Mouse (Mus musculus): ENCODE data around the gene Tlk2. TPM values are rescaled to one million over a fixed set of nuclear protein-coding genes. Genes with fewer than 3 reads are reported as not detected.
A peak's percentile ranks its signal among the peaks of the same experiment; 100 is the strongest.

The Tlk2 gene
- polyA plus RNA-seq, 1 experiment from 2014 or later, result 15.9 TPM

GRCm38 (mm10) chr11:105270155-105270554 is 91.5 kb downstream of the Tlk2 start:
- no peaks in the 10 kb centered on the region for H3K27me3 ChIP-seq (replicated peaks)

GRCm38 (mm10) chr11:105280456-105280855 is 101.8 kb downstream of the Tlk2 start:
- H3K36me3 ChIP-seq, result peaks cover 98% of the 10 kb centered on the region
- ATAC-seq, result no peak
- no peak overlapping the region for H3K27ac ChIP-seq
- H3K4me2 ChIP-seq, result no peak overlapping the region
- H3K4me3 ChIP-seq, result no peak overlapping the region
- no peaks in the 10 kb centered on the region for H3K4me1 ChIP-seq
- no peak overlapping the region for H3K9ac ChIP-seq
- 78% methylated on average over 6 of the region's 6 CpGs for WGBS (ENCODE audit: insufficient replicate concordance)
- H3K27me3 ChIP-seq (replicated peaks), result no peaks in the 10 kb centered on the region
- H3K9me3 ChIP-seq (replicated peaks), result no peaks in the 10 kb centered on the region

More at GRCm38 (mm10) chr11:105270155-105270554, 91.5 kb downstream of the Tlk2 start:
- H3K4me2 ChIP-seq, result no peak overlapping the region
- H3K36me3 ChIP-seq, result peaks cover 90% of the 10 kb centered on the region
- H3K4me1 ChIP-seq, result no peaks in the 10 kb centered on the region
- no peak overlapping the region for H3K4me3 ChIP-seq
- H3K9ac ChIP-seq, result no peak overlapping the region
- WGBS (ENCODE audit: insufficient replicate concordance), result 11% methylated on average over 2 of the region's 2 CpGs
- H3K9me3 ChIP-seq (replicated peaks), result no peaks in the 10 kb centered on the region
- ATAC-seq, result no peak
- H3K27ac ChIP-seq, result no peak overlapping the region

DNA sequence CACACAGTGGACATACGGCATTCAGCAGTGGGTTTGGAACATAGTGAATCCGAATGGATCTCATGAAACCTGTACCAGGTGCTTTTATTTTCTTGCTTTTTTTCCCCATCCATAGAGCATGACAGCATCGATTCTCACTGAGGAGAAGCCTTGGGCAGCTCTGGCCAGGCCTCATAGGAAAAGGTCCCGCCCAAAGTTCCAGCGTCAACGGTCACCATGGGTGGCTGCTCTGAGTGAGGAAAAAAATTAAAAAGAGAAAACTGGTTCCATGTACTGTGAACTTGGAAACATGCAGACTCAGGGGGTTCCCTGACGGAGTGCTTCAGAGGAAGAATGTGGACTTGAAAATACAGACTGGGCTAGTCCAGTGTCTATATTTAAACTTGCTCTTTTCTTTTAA is 102.7 kb downstream of the Tlk2 start:
- WGBS (ENCODE audit: insufficient replicate concordance), result 91% methylated on average over 7 of the region's 7 CpGs
- peaks cover 97% of the 10 kb centered on the region for H3K36me3 ChIP-seq

DNA sequence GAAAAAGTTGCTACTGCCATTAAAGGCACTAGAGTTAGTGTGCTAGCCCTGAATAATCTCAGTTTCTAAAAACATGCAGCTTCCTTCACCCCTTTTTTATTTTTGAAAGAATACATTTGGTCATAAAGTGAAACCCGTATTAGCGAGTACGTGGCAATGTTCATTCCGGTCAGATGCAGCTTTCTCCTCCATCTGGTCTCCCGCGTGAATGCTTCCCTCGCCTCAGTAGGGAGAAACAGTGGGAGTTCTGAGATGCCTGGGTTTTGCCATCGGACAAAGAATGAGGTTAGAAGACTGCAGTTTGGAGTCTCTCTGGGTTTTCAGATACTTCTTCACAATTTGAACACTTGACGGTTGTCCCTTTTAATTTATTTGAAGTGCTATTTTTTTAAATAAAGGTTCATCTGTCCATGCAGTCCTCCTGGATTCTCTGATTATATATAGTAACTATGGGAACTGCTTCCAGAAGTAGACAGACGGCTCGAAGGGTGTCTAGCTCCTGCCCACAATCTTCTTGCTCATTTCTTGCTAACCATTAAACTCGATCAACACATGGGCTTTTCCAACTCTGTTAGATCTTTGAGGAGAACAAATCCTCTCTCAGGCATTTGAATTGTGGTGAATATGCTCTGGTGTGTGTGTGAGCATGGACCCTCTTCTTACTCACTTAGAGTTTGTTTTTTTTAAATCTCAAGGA is 103.3 kb downstream of the Tlk2 start:
- no peaks in the 10 kb centered on the region for H3K27me3 ChIP-seq (replicated peaks)
- no peak overlapping the region for H3K27ac ChIP-seq
- no peak overlapping the region for H3K4me2 ChIP-seq
- 88% methylated on average over 12 of the region's 12 CpGs for WGBS (ENCODE audit: insufficient replicate concordance)
- no peak overlapping the region for H3K4me3 ChIP-seq
- no peak overlapping the region for H3K9ac ChIP-seq
- no peak for ATAC-seq
- peaks cover 95% of the 10 kb centered on the region for H3K36me3 ChIP-seq
- H3K4me1 ChIP-seq, result no peaks in the 10 kb centered on the region
- H3K9me3 ChIP-seq (replicated peaks), result no peaks in the 10 kb centered on the region

More for the DNA sequence above, 102.7 kb downstream of the Tlk2 start:
- H3K4me2 ChIP-seq, result no peak overlapping the region
- no peaks in the 10 kb centered on the region for H3K9me3 ChIP-seq (replicated peaks)
- no peak for ATAC-seq
- no peak overlapping the region for H3K4me3 ChIP-seq
- no peaks in the 10 kb centered on the region for H3K27me3 ChIP-seq (replicated peaks)
- H3K27ac ChIP-seq, result no peak overlapping the region
- no peak overlapping the region for H3K9ac ChIP-seq
- H3K4me1 ChIP-seq, result no peaks in the 10 kb centered on the region

DNA sequence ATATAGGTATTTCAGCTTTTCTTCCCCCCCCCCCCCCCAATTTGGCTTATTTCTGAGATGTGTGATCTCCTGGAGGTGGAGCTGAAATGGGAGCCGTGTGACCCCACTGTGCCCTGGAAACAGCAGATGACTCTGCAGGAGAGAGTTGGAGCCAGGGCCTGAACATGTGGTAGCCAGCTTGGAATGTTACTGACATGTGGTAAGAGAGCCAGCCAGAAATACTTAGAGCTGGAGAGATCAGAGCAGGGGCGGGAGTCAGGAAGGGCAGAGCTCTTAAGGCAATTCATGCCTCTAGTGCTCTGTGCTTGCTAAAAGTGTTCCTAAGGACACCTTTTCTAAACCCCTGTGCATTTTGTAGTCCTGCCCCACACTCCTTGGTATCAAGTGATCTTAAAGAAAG is 103.9 kb downstream of the Tlk2 start:
- Histone ChIP-seq H3K27ac (no peak overlapping the region), H3K9ac (no peak overlapping the region), H3K9me3 (replicated peaks) (no peaks in the 10 kb centered on the region), H3K4me1 (no peaks in the 10 kb centered on the region), H3K36me3 (peaks cover 95% of the 10 kb centered on the region), H3K4me3 (no peak overlapping the region), H3K27me3 (replicated peaks) (no peaks in the 10 kb centered on the region), H3K4me2 (no peak overlapping the region)
- no peak for ATAC-seq
- WGBS (ENCODE audit: insufficient replicate concordance), result 90% methylated on average over 2 of the region's 2 CpGs

DNA sequence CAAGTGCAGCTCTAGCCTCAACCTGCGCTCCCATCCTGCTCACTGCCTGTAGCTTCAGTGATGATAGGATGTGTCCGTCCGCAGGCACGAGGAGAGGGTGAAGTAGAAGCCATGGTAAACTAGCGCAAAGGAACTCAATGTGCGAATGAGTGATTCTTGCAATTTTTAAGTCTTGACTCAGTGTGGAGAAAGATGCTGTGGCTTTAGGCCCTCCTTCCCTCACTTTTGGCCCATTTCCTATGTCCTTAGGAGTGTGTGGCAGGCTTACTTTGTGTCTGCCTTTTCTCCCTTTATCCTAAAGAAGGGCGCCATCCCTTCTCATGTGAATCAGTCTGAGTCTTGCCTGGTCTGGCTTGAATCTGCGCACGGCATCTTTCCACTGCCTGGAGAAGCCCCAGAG is 104.4 kb downstream of the Tlk2 start:
- no peak overlapping the region for H3K4me3 ChIP-seq
- no peaks in the 10 kb centered on the region for H3K9me3 ChIP-seq (replicated peaks)
- no peaks in the 10 kb centered on the region for H3K27me3 ChIP-seq (replicated peaks)
- H3K4me1 ChIP-seq, result no peaks in the 10 kb centered on the region
- no peak for ATAC-seq
- no peak overlapping the region for H3K27ac ChIP-seq
- H3K4me2 ChIP-seq, result no peak overlapping the region
- H3K9ac ChIP-seq, result no peak overlapping the region
- H3K36me3 ChIP-seq, result peaks cover 89% of the 10 kb centered on the region
- WGBS (ENCODE audit: insufficient replicate concordance), result 90% methylated on average over 9 of the region's 9 CpGs

DNA sequence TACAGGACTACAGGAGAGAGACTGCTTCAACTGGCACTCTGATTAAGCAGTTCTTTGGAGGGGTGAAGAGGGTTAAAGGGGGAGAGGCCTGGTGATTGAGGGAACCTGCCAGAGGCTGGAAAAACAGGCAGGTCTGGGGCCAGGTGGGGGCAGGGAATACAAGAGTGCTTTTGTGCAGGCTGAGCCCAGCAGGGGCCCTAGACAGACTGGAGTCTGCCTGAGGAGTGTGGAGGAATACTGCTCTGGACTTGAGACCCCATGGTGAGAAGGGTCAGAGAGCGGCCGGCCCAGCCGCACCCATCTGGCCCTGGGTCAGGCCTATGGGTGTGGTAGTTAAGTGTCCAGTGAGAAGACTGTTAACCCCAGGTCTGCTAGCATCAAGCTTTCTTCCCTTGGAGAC is 107.1 kb downstream of the Tlk2 start:
- no peaks in the 10 kb centered on the region for H3K4me1 ChIP-seq
- peaks cover 69% of the 10 kb centered on the region for H3K36me3 ChIP-seq
- H3K9me3 ChIP-seq (replicated peaks), result no peaks in the 10 kb centered on the region
- H3K4me3 ChIP-seq, result no peak overlapping the region
- H3K4me2 ChIP-seq, result no peak overlapping the region
- ATAC-seq, result no peak
- H3K27ac ChIP-seq, result no peak overlapping the region
- 86% methylated on average over 3 of the region's 3 CpGs for WGBS (ENCODE audit: insufficient replicate concordance)
- H3K9ac ChIP-seq, result no peak overlapping the region
- H3K27me3 ChIP-seq (replicated peaks), result peaks cover 14% of the 10 kb centered on the region

GRCm38 (mm10) chr11:105289403-105289802 is 110.8 kb downstream of the Tlk2 start:
- Histone ChIP-seq H3K4me3 (no peak overlapping the region), H3K4me2 (no peak overlapping the region), H3K36me3 (peaks cover 33% of the 10 kb centered on the region), H3K27ac (no peak overlapping the region), H3K27me3 (replicated peaks) (peaks cover 51% of the 10 kb centered on the region), H3K9ac (no peak overlapping the region), H3K4me1 (peaks cover 8% of the 10 kb centered on the region; the same call in 1 of the 2 replicates), H3K9me3 (replicated peaks) (no peaks in the 10 kb centered on the region)
- WGBS (ENCODE audit: insufficient replicate concordance), result 54% methylated on average over 3 of the region's 3 CpGs
- no peak for ATAC-seq

GRCm38 (mm10) chr11:105291681-105292123 is 113.1 kb downstream of the Tlk2 start:
- H3K27me3 ChIP-seq (replicated peaks), result peaks cover 64% of the 10 kb centered on the region
- peaks cover 12% of the 10 kb centered on the region for H3K36me3 ChIP-seq
- peak overlapping the region; percentile 67; the same call in 1 of the 2 replicates for H3K27ac ChIP-seq
- no peaks in the 10 kb centered on the region for H3K9me3 ChIP-seq (replicated peaks)
- peaks cover 8% of the 10 kb centered on the region; the same call in 1 of the 2 replicates for H3K4me1 ChIP-seq
- no peak for ATAC-seq
- 13% methylated on average over 10 of the region's 10 CpGs for WGBS (ENCODE audit: insufficient replicate concordance)
- peak overlapping the region; percentile 55 for H3K4me2 ChIP-seq
- H3K9ac ChIP-seq, result no peak overlapping the region
- peak overlapping the region; percentile 40; the same call in 1 of the 2 replicates for H3K4me3 ChIP-seq

- WGBS (ENCODE audit: insufficient replicate concordance), result under 1% methylated on average over 72 of the region's 75 CpGs
- Histone ChIP-seq H3K27ac (peak within 1 kb of the TSS; percentile 67), H3K36me3 (peaks cover 5% of the 10 kb centered on the region; the same call in 1 of the 2 replicates), H3K27me3 (replicated peaks) (peaks cover 64% of the 10 kb centered on the region), H3K9ac (0 out of 2 replicates have a peak within 1 kb of the TSS, but pooled peaks have one; percentile 33), H3K4me2 (peak within 1 kb of the TSS; percentile 55), H3K4me3 (peak within 1 kb of the TSS; percentile 40), H3K4me1 (peaks cover 8% of the 10 kb centered on the region; the same call in 1 of the 2 replicates), H3K9me3 (replicated peaks) (no peaks in the 10 kb centered on the region)
- ATAC-seq, result peak; percentile 45
These were observed 113.8 kb downstream of the Tlk2 start, which contains the start of gene Mrc2 for GRCm38 (mm10) chr11:105292124-105293071. Gene Mrc2, plus strand, starts transcription at chr11:105292643.

DNA sequence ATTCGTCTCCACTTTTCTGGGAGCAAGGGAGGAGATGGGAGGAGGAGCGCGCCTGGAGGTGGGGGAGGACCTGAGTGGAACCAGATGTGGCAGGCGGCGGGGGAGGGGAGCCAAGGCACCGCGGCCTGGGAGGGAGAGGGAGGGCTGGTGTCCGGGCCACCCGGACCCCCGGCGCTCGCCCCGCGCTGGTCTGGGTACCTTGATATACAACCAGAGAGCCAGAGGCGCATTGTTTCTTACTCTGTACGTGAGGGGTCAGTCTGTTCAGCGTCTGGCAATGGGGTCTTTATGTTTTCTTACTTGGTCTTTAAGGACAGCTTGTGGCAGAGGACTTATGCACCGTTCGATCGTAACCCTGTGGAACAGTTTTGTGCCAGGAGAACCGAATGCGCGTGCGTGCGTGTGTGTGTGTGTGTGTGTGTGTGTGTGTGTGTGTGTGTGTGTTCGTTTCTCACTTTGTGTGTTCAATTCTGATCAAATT is 114.5 kb downstream of the Tlk2 start:
- H3K27me3 ChIP-seq (replicated peaks), result peaks cover 64% of the 10 kb centered on the region
- ATAC-seq, result no peak
- H3K4me2 ChIP-seq, result peak overlapping the region; percentile 55
- peak overlapping the region; percentile 40 for H3K4me3 ChIP-seq
- no peak overlapping the region; the same call in 1 of the 2 replicates for H3K27ac ChIP-seq
- H3K9ac ChIP-seq, result no peak overlapping the region
- 0 out of 2 replicates have a peak, but pooled peaks cover 4% of the 10 kb centered on the region for H3K36me3 ChIP-seq
- 4% methylated on average over 26 of the region's 26 CpGs for WGBS (ENCODE audit: insufficient replicate concordance)
- H3K9me3 ChIP-seq (replicated peaks), result no peaks in the 10 kb centered on the region
- H3K4me1 ChIP-seq, result peaks cover 8% of the 10 kb centered on the region; the same call in 1 of the 2 replicates
